Mouse (Mus musculus) liver, embryonic 18 days (tissue): Measurements from ENCODE around the gene Zfp773. TPM values are rescaled to one million over a fixed set of nuclear protein-coding genes. Genes with fewer than 3 reads are reported as not detected.

ENCODE experiments used
- polyA plus RNA-seq: library from polyadenylated mRNA; depleted of rRNA; stranded (reverse); fragments of >200 nt; gene quantifications from 2 replicates; pipeline ENCODE4 v1.2.3, GENCODE M21; 2012; rRNA removed

The Zfp773 gene
- polyA plus RNA-seq = 0.10 and 0.13 TPM in 2 replicates

DNA sequence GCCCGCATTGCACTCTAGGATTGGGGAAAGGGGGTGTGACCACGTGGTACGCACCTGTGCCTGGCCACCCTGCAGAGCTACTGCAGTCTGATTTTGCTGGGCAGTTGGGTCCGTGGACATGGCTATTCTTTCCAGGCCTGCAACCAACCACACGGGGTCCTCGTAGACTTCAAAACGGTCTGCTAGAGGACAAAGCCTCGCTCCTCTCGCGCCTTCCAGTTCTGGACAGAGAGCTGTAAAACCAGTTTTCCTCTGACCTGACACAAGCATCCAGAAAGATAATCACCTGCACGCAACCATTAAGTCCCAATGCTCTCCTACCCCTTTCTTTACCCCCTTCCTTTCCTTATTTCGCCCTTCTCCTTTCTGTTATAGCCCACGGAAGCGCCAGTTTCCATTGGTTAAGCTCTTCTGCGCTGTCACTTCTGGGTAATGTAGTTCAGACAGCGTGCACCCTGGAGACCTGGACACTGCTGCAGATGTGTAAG is at the start of gene Zfp773:
TSS of gene Zfp773 (minus strand) at position 377 of the 488 bp plus-strand sequence.

DNA sequence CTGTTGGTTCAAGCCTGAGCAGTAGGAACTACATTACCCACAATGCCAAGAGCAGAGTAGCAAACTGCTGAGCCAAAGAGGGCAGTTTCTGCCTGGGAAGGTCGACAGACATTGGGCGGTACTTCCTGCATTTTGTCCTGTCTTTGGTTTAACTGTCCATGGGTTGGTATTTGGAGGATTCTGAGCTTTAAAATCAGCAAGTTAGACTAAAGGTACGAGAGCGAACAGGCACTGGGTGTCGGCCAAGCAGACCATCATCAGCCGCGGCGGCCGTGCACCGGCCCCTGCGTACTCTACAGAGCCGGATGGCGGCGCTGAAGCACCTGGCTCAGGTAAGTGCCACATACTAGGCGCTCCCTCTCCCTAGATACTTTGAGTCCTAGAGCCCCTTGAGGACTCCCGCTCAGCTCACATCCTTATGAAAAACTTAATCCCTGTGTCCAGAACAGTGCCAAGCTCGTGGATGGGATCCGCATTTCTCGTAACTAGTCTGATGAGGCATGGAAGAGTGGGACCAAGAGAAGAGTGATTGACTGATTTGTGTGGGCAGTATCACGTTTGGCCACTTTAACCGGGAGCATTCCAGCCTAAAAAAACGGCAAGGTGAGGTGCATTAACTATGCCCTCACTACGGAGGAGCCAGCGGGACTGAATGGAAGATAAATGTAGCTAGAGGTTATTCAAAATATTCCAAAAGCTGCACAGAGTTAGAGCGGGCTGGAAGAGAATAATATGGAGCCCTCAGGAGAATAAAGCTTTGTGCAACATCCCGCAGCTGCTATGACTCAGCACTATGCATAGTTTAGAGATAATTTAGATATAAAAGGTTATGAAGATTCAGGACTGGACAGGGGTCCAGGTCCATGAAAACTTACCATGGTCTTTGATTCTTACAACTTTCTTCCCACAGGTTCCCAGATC is 34.9 kb upstream of the Zfp773 start, which contains the start of gene Zfp418:
TSS of gene Zfp418 (plus strand) at position 104 of the 921 bp plus-strand sequence.

DNA sequence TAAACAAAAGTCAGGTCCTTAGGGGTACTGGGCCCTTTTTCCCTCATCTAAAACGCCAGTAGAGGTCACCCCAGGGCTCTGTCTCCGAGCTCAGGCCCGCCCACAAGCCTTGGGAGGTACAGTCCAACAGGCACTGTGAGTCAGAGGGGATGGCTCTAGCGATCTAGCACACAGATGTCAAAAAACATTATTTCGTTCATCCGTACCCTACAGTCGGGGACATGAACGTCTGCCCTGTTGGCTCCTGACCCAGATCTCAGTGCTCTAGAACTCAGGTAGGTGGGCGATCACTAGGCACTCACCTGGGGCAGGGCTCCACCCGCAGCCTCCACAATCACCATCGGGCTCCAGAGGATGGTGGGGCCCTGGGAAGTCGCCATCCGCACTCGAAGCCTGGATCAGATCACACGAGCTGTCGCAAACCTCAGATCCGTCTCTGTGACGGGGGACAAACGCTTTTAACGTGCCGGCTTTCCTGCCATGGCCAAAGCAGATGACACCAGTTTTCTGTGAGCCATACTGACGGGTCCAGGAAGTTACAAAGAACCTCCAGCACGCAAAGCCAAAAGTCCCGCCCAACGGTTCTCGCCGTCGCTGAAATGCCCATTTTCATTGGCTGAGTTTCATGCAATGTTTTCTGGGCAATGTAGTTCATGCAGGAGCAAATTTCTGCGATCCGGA is 15.5 kb downstream of the Zfp773 start, which contains the start of gene Zfp954:
TSS of gene Zfp954 (minus strand) at position 568 of the 681 bp plus-strand sequence.

Other genes starting within 250 kb of the Zfp773 start
- gene Aurkc, start 141.5 kb downstream of the Zfp773 start, polyA plus RNA-seq = not detected in 2 replicates
- gene Zfp954, start 15.3 kb downstream of the Zfp773 start, polyA plus RNA-seq = 3.2 and 3.5 TPM in 2 replicates
- gene Zfp418, start 34.6 kb upstream of the Zfp773 start, polyA plus RNA-seq = 0.34 and 0.42 TPM in 2 replicates
- 1.1 and 1.2 TPM in 2 replicates for gene Zfp772, start 73.2 kb upstream of the Zfp773 start, polyA plus RNA-seq
- 0.34 and 0.52 TPM in 2 replicates for gene Vmn2r29, start 110.6 kb upstream of the Zfp773 start, polyA plus RNA-seq
- gene Gm45844, start 141.5 kb upstream of the Zfp773 start, polyA plus RNA-seq = 0.31 and 0.49 TPM in 2 replicates
- gene Clcn4, start 164.1 kb upstream of the Zfp773 start, polyA plus RNA-seq = 7.8 TPM in 2 replicates
- gene Vmn2r30, start 200.9 kb upstream of the Zfp773 start, polyA plus RNA-seq = not detected in 2 replicates
- not detected in 2 replicates for gene Gm45783, start 237.8 kb upstream of the Zfp773 start, polyA plus RNA-seq